Mouse (Mus musculus) brain, embryonic 14.5 days (tissue): ENCODE measurements around the gene Rnf11.
A peak's percentile ranks its signal among the peaks of the same experiment; 100 is the strongest.

ENCODE experiments used
- CTCF ChIP-seq: fragments of 200-500 bp; IDR thresholded peaks from 2 replicates; pipeline ENCODE4 v1.5.1; 2012; ENCODE audit warnings: inconsistent platforms, mild to moderate bottlenecking, moderate library complexity, borderline replicate concordance; ENCODE audit not compliant: insufficient read depth, insufficient read length; ENCODE audit errors: extremely low read depth
- POLR2A ChIP-seq: fragments of 200-500 bp; IDR thresholded peaks from 2 replicates; pipeline ENCODE4 v1.6.1; 2012; ENCODE audit warnings: mild to moderate bottlenecking, inconsistent platforms, borderline replicate concordance; ENCODE audit not compliant: poor library complexity, insufficient read depth, insufficient read length, severe bottlenecking; ENCODE audit errors: extremely low read depth

DNA sequence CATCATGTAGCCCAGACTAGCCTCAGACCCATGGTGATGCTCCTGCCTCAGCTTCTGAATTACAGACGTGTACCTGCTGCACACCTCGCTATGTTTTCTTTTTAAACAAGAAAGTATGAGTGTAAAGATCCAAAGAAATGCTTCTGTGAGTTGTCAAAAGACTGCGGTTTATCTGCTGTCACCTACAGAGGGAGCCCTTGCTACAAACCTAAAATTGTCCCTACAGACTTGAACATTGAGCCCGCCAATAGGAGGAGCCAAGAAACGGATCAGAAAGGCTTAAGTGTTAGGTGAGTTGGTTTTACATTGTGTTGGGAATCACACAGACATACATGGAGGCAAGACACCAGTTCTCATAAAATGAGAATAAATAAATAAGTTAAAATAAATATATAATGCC, 20.4 kb upstream of the Rnf11 start:
- no peak for TF ChIP-seq POLR2A
- TF ChIP-seq CTCF = peak; percentile 55; the same call in 1 of the 2 replicates
